Mouse (Mus musculus) lung, adult 2 months (tissue): ENCODE results near the gene Slc12a8. TPM values are rescaled to one million over a fixed set of nuclear protein-coding genes. Genes with fewer than 3 reads are reported as not detected.

Experiments
- DNase-seq: peaks from one replicate; pipeline ENCODE4 v3.0.0; 2022
- H3K4me1 ChIP-seq: fragments of 200-500 bp; 2 replicates; pipeline ENCODE4 v1.6.1; 2011; ENCODE audit warnings: low read length; ENCODE audit not compliant: control insufficient read depth, insufficient read depth
- H3K4me3 ChIP-seq: fragments of 200-500 bp; replicated peaks from 2 replicates; pipeline ENCODE3; 2011; ENCODE audit warnings: low read depth, mild to moderate bottlenecking, control low read depth, low read length; ENCODE audit errors: extremely low read depth
- CTCF ChIP-seq: fragments of 200-500 bp; IDR thresholded peaks from 2 replicates; pipeline ENCODE4 v1.5.1; 2011; ENCODE audit warnings: mild to moderate bottlenecking, low read length, control low read depth; ENCODE audit not compliant: insufficient read depth
- POLR2A ChIP-seq: fragments of 200-500 bp; IDR thresholded peaks from 2 replicates; pipeline ENCODE4 v1.6.1; 2011; ENCODE audit warnings: low read depth, mild to moderate bottlenecking, control low read depth, low read length, borderline replicate concordance; ENCODE audit errors: extremely low read depth
- WGBS: fragments of 180-500 bp; shearing (Covaris S2); methylation state at CpG from one replicate; pipeline ENCODE4 v1.1.7; 2018; 5-methylcytosine and 5-hydroxymethylcytosine counted together
- polyA plus RNA-seq: library from polyadenylated mRNA; depleted of rRNA; stranded (reverse); fragments of >200 nt; gene quantifications from 2 replicates; pipeline ENCODE4 v1.2.3, GENCODE M21; 2012

The Slc12a8 gene
- polyA plus RNA-seq, 1 experiment = 0.92 TPM

DNA sequence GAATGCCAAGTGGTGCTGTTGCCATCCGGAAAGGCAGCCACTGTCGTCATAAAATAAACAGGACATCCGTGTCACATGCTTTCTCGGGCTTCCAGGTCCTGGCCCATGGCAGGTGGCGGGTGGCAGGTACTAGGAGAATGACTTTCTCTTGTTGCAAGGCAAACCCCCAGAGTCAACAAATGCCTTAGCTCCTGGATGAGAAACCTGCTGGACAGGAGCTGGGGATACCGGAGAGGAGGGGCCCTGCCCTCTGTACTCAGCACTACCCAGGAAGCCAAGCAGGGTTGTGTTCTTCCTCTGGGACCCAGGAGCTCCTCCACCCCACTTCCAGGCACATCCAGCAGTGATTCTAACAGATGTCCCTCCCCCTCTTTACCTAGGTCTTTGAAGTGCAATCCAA, 4.6 kb upstream of the Slc12a8 start:
- 32% methylated on average over 6 of the region's 6 CpGs for WGBS
- no peak for DNase-seq
- Histone ChIP-seq H3K4me1 (peaks cover 4% of the 10 kb centered on the region; the same call in 1 of the 2 replicates), H3K4me3 (no peak overlapping the region)
- TF ChIP-seq POLR2A = no peak
- no peak for TF ChIP-seq CTCF

DNA sequence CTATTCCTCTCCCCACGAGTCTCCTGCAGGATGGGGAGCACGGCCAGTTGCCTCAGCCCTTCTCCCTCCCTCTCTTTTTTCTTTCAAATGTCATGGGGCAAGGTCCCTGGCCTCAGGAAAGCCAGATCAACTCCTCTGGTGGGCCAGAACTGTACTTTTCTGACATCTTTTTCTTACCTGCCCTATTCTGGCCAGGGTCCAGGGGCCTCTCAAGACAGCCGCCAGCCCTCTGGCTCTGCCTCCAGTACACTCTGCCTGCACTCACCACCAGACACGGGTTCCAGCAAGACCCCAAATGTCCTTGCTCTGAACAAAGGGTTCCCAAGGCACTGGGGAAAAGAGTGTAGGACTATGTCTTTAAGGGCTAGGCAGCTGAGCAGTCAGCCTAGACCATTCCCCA, 499 bp downstream of the Slc12a8 start:
- TF ChIP-seq CTCF (no peak), POLR2A (no peak)
- no peak for DNase-seq
- 31% methylated on average over 4 of the region's 4 CpGs for WGBS
- peaks cover 4% of the 10 kb centered on the region; the same call in 1 of the 2 replicates for H3K4me1 ChIP-seq
- H3K4me3 ChIP-seq = no peak overlapping the region

DNA sequence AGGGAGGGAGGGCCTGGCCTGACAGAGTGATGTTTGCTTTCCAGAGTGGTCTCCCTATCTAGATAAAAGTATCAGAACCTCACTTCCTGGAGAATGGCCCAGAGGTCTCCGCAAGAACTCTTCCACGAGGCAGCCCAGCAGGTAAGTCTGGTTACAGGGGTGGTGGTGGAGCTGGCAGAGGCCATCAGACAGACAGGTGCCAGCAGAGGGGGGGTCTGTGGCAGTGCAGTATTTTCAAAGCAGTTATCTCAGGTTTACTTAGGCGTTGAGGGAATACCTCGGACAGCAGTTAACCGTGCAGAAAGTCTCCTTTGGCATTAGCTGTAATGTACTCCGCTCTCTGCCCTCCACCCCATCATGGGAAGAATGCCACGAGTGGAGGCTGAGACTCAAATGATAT, 1.1 kb downstream of the Slc12a8 start:
- 67% methylated on average over 7 of the region's 7 CpGs for WGBS
- Histone ChIP-seq H3K4me3 (no peak overlapping the region), H3K4me1 (peaks cover 4% of the 10 kb centered on the region; the same call in 1 of the 2 replicates)
- DNase-seq = no peak
- TF ChIP-seq POLR2A (no peak), CTCF (no peak)

DNA sequence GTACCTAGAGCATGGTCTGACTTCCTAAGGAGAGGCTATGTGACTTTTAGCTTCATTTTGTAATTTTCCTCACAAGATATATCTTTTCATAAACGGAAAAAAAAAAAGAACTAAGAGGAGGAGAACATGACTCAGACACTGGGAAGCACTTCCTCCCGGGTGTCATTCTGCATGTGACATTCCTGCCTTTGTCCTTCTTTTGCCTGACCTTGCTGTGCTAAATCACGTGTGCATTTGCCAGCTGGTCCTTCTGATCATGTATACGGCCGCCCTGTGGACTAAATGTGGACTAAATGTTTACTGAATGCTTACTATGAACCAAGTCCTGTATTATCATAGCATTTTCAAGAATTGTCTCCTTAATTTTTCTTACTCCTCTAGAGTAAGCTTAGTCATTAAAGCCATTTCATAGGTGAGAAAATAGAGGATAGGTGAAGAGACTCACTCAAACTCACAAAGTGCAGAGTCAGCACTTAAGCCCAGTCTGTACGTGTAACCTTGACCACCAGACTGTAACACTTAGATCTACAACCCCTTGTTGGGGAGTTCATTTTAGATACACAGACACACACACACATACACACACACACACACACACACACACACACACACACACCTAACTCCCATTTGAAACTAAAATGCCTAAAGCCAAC, 2.9 kb downstream of the Slc12a8 start:
- TF ChIP-seq CTCF = no peak
- no peak for TF ChIP-seq POLR2A
- no peak for DNase-seq
- Histone ChIP-seq H3K4me1 (peaks cover 4% of the 10 kb centered on the region; the same call in 1 of the 2 replicates), H3K4me3 (no peak overlapping the region)
- WGBS = 60% methylated on average over 6 of the region's 6 CpGs

DNA sequence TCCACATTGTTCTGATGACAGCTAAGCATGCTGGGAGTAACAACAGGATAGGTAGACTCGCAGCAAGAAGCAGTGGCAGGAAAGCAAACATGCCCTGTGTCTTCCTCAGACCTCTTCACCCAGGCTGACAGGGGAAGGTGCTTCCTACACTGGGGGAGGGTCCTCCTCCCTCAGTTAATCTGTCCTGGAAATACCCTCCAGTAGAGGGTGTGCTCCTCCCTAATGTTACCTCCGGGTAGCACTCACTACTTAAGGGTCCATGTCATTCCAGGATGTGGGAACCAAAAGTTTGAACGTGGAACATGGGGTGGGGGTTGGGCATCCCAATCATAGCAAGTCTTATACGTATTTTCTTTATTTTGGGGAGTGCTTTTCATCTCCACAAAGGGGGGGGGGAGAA, 5.4 kb downstream of the Slc12a8 start:
- no peak for DNase-seq
- 38% methylated on average over 4 of the region's 4 CpGs for WGBS
- Histone ChIP-seq H3K4me1 (no peaks in the 10 kb centered on the region; the same call in 1 of the 2 replicates), H3K4me3 (no peak overlapping the region)
- TF ChIP-seq CTCF = no peak
- TF ChIP-seq POLR2A = no peak

DNA sequence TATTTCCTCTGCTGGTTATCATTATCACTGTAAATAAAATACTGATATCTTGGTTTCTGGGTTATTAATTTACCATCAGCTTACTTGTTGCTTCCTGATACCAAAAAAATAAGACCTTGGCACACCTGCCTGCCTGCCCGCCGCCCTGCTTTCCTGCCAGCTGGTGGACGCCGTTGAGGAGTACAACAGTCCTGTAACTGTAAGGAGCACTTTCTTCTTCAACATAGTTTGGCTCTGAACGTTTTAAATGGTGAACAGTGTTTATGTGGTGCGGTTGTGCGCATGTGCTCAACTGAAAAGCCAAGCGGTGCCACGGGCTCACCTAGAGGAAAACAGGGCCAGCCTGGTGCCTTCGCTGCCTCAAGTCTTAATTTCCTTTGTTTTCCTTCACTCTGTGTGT, 6.4 kb downstream of the Slc12a8 start:
- TF ChIP-seq CTCF (no peak), POLR2A (no peak)
- WGBS = 62% methylated on average over 10 of the region's 10 CpGs
- Histone ChIP-seq H3K4me1 (no peaks in the 10 kb centered on the region), H3K4me3 (no peak overlapping the region)
- DNase-seq = no peak

DNA sequence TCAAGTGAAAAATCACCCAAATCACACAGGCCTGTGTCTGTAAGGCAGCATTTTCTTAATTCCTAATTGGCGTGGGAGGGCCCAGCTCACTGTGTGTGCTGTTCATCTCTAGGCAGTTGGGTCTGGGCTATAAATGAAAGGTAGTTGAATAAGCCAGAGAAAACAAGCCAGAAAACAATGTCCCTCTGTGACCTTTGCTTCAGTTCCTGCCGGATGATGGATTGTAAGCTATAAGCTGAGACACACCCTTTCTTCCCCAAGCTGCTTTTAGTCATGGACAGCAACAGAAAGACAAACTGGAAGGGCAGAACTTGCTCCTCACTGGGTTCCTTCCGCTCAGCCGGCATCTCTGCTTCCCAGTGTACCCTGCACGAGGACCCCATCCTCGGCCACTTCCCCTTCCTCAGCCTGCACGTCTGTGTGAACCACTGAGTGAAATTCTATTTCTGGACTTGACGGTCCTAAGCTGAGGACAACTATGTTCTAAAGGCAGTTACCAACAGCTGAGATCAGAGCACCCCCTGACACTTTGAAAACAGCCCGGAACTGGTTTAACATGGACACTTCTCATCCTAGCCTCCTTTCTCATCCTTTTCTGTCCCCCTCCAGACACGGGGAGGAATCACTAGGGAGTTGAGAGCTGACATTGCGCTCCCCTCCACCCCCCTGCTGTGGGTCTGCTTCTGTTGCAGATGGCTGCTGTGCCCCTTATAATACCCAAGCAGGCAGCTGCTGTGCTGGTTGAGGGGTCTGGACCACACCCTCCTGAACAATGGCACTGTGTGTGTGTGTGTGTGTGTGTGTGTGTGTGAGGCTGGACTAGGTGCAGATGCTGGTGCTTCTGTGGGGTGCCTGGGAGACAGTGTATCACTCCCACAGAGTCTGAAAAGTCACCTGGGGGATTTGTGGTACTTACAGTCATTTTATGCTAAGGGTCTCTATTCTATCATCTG, 12.7 kb downstream of the Slc12a8 start:
- Histone ChIP-seq H3K4me1 (peaks cover 8% of the 10 kb centered on the region), H3K4me3 (no peak overlapping the region)
- 46% methylated on average over 11 of the region's 11 CpGs for WGBS
- no peak for TF ChIP-seq POLR2A
- no peak for TF ChIP-seq CTCF
- no peak for DNase-seq

DNA sequence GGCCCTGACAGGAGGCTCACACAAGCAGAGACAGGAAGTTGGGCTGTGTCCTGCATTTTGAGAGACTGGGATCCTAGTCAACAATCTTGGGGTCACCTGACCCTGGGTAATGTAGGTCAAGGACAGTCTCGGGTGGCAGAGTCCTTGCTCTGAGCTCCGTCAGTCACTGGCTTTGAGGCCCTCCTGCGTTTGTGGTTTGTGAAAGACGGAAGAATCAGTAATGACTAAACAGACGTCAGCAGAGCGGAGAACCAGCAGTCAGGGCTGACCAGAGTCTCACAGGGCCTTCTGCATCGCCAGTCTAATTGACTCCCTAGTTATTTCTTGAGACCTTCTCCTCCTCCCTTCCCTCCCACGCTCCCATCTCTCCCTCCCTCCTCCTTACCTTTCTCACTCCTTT, 14.1 kb downstream of the Slc12a8 start:
- no peak for DNase-seq
- peaks cover 8% of the 10 kb centered on the region for H3K4me1 ChIP-seq
- TF ChIP-seq CTCF (no peak), POLR2A (no peak)
- H3K4me3 ChIP-seq = no peak overlapping the region
- 63% methylated on average over 8 of the region's 8 CpGs for WGBS

DNA sequence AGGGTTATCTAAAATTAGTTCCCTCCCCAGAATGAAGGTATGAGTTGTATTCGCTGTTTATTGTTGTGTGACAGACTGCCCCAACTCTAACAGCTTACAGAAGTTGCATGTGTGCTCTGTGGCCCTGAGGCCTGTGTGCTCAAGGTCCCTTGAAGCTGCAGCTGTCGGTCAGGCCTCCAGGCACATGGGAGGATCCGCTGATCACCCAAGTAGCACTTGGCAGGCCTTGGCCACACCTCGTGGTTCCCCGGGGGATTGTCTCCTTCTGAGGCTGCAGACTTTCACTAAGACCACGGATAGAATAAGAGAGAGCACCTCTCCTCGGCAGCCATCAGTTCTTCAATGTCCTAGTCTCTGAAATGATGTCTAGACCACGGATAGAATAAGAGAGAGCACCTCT, 19.3 kb downstream of the Slc12a8 start:
- Histone ChIP-seq H3K4me3 (no peak overlapping the region), H3K4me1 (no peaks in the 10 kb centered on the region)
- WGBS = 74% methylated on average over 8 of the region's 8 CpGs
- DNase-seq = no peak
- no peak for TF ChIP-seq CTCF
- TF ChIP-seq POLR2A = no peak
